Mouse (Mus musculus) thymus, postnatal 25 days (tissue): ENCODE measurements at regions not wholly inside any gene's neighbourhood (a gene's known extent, or its start where the extent isn't known, plus 50 kb on each side); places are given as distances from the start of the nearest gene placed in this dataset.
"Not testable (repeated sequence)": the region's sequence is repeated elsewhere in the genome, so short reads cannot be mapped to it uniquely, and the experiment has no call there.

Experiments
- DNase-seq: peaks from one replicate; pipeline ENCODE4 v3.0.0; 2022

- no peak for DNase-seq
Measured at GRCm38 (mm10) chrX:77307374-77307773, 203.4 kb upstream of the Tbl1x start.

- peak; percentile 22 for DNase-seq
Measured at GRCm38 (mm10) chrX:77314384-77314783, 196.4 kb upstream of the Tbl1x start.

- no peak for DNase-seq
Measured at GRCm38 (mm10) chrX:77323644-77324043, 187.2 kb upstream of the Tbl1x start.

GRCm38 (mm10) chrX:77353181-77353580 is 157.6 kb upstream of the Tbl1x start:
- no peak for DNase-seq

GRCm38 (mm10) chrX:77360551-77360950 is 150.3 kb upstream of the Tbl1x start:
- DNase-seq = no peak

GRCm38 (mm10) chrX:77361106-77361505 is 149.7 kb upstream of the Tbl1x start:
- no peak for DNase-seq

DNA sequence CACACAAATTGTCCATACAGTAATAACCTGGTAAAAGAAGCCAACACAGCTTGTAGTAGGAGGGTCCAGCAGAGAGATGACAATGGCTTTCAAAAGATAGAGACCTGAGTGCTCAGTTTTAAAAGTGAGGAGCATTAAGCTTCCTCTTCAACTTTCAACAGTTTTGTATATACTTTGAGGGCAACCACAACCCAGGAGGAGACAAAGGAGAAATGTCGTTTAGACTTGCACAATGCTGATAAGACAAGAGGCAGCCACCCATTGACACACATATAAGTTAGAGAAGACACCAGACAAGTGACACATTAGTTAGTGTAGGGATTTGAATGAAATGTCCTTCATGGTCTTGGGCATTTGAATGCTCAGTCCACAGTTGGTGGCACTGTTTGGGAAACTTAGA is 147.2 kb upstream of the Tbl1x start:
- DNase-seq = no peak

- no peak for DNase-seq
Measured at GRCm38 (mm10) chrX:77367351-77367750, 143.5 kb upstream of the Tbl1x start.

DNA sequence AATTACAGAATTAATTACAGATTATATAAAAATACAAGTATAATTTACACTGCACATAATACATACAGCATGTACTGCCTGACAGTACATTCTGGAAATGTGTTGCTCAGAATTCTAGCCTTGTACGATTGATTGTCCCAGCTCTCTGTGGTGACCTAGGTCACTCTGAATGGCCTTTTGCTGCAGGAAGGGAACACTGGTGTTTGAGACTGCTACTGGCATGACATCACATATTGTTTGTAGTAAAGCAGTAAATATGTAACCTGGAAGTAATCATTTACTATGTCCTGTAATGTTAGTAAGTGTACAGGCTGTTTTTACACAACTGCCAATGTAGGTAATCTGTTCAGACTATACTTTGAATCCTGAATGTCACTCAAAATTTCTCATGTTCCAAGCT is 123.5 kb upstream of the Tbl1x start:
- DNase-seq = no peak

- DNase-seq = no peak
Measured at GRCm38 (mm10) chrX:77391760-77392446, 118.9 kb upstream of the Tbl1x start.

- no peak for DNase-seq
Measured at GRCm38 (mm10) chrX:77406896-77407295, 103.9 kb upstream of the Tbl1x start.

DNA sequence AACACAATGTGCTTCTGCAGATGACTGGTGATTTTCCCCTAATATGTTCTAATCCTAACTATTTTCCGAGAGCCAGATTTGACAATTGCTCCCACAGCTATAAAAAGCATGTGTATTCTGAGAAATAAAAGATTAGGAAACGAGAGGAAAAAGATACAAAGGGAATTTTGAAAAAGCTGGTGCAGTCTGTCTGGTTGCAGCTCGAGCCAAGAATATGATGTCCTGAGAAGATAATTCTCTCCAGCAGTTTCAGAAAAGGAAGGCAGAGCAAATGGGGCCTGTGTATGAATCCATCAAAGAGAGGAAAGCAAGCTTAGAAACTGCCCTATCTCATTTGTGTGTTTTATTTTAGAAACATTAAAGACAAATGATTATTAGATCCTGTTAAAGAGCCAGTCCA is 102.9 kb upstream of the Tbl1x start:
- no peak for DNase-seq

GRCm38 (mm10) chrX:77409370-77409769 is 101.4 kb upstream of the Tbl1x start:
- DNase-seq = no peak

GRCm38 (mm10) chrX:77410812-77411211 is 100.0 kb upstream of the Tbl1x start:
- DNase-seq = no peak

GRCm38 (mm10) chrX:77414156-77414555 is 96.7 kb upstream of the Tbl1x start:
- DNase-seq = no peak

DNA sequence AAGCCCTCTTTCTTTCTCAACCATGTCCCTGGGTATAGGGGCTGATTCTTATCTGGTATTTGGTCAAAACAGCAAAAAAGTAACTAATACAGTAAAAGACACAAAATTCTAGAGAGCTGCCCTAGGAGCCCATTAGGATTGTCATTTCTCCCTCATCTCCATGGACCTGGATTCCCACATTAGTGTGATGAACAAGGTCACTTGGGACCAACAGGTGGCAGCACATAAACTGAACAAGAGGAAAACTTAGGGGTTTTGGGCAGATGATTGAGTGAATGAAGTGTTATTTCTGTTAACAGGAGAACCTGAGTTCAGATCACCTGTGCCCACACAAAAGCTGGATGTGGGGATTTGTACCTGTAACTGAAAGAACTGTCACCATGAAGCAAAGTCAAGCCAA is 93.0 kb upstream of the Tbl1x start:
- DNase-seq = peak; percentile 24

GRCm38 (mm10) chrX:77422206-77422605 is 88.6 kb upstream of the Tbl1x start:
- DNase-seq = no peak

DNA sequence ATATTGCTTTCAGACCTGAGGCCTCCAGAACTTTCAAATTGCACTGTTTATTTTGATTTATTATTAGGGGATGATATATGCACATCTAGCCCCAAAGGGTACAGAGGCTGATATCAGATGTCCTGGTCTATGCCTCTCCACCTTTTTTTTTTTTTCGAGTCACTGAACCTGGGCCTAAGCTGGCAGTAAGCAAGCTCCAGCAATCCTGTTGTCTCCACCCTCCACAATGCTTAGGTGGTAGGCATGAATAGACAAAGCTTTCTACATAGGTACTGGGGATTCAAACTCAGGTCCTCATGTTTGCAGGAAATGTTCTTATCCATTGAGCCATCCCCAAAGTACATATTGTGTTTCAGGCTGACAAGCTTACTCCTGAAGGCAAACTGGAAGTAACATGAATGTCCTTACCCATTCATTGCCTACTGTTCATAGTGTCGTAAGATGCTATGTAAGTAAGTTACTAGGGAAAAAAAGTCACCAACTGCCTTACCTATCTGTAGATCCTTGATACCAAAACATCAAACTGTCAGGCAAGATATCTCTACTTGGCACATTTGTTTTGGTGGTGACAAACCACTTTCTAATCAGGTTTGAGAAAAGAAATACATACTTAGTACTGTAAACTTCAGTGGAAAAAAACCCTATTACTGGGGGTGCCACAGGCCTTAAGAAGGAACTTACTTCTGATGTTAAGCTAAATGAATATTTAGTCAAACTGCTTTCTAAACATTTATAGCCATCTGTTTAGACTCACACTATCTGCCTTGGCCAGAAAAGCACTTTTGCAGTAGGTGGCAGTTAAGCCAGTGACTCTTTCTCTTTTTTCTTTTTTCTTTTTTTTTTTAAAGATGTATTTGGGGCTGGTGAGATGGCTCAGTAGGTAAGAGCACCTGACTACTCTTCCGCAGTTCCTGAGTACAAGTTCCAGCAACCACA is 85.8 kb upstream of the Tbl1x start:
- no peak for DNase-seq

DNA sequence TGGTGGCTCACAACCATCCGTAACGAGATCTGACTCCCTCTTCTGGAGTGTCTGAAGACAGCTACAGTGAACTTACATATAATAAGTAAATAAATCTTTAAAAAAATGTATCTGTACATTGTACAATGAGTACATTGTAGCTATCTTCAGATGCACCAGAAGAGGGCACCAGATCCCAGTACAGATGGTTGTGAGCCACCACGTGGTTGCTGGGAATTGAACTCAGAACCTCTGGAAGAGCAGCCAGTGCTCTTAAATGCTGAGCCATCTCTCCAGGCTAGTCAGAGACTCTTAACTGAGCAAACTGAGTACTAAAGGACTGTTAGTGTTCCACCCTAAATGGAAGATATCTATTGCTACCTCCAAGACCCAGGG is 85.1 kb upstream of the Tbl1x start:
- DNase-seq = not testable (repeated sequence)

DNA sequence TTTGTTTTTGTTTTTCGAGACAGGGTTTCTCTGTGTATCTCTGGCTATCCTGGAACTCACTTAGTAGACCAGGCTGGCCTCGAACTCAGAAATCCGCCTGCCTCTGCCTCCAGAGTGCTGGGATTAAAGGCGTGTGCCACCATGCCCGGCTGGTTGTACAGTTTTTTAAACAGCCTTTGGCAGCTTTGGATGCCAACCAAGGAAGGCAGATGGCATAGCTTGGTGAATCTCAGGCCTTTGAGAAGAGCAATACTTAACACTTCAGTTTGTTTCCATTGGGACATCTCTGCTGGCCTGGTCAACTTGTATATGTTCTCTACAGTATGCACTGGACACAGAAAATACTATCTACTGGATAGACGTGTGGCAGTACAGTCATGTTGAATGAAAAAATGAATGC is 84.0 kb upstream of the Tbl1x start:
- DNase-seq = not testable (repeated sequence)

DNA sequence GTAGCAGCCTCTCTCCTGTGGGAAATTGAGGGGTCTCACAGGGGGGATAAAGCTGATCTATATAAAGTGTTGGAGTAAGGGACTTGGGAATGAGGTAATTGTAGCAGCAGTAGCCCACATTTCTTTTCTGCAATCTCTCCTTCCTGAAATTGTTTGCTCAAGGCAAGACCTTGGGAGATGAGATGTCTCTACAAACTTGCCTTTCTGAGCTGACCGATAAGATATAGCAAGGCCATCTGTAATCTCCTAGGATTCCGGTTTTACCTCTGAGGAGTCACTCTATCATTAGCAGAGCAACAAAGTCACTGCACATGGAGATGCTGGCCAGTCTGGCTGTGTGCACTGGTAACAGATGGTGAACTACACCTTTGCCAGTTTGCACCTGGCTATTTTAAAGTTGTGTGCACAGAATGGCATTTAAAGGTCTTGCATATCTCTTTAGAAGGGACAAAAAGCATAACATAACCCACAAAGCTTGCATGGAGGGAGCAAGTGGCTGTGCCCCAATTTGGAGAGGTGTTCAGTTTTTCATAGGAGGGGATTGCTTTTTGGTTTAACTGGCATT is 78.7 kb upstream of the Tbl1x start:
- DNase-seq = no peak

DNA sequence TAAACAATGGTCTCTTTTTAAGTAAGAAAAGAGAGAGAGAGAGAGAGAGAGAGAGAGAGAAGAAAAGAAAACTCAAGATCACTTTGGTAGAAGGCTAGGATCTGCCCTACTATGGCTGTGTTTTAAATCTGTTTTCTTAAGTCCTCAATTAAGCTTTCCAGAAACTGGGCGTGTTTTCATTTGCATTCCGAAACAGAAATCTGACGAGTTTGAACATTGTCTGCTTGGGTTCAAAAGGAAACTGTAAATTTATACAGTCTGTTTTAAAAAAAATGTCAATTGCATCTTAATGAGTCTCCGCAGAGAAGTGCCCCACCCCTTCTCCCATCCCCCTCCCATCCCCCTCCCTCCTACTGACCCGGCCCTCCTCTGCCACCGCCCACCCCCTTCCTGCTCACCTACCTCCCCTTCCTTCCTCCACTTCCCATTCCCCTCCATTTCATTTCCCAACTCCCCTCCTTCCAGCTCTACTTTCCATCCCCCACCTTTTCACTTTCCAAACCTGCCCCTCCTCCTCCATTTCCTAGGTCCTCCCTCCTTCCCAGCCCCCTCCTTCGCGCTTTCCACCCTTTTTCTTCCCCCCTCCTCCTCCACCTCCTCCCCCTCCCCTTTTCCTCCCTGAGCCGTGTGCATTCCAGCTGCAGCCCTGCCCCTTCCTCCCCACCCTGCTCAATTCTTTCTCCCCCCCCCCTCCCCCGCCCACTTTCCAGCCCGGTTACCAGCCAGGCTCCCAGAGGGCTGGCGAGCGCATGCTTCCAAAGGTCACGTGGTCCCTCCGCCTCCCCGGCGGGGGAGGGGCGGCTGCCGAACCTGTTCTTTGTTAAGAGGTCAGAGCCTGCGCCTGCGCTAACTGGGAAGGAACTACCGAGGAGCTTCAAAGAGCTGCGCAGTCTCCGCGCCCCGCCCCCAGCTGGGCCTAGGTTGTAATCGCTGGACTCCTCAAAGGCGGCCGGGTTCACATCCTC is 77.7 kb upstream of the Tbl1x start:
- DNase-seq = peak; percentile 91

- DNase-seq = no peak
Measured at GRCm38 (mm10) chrX:77433811-77434192, 77.0 kb upstream of the Tbl1x start.
